Mouse (Mus musculus) ES-Bruce4 (cell line): ENCODE data around the gene Cyb5b.

ENCODE experiments used
- CTCF ChIP-seq: IDR thresholded peaks from one replicate; pipeline ENCODE4 v1.8.1; 2011; ENCODE audit warnings: low read depth, low read length
- POLR2A ChIP-seq: IDR thresholded peaks from one replicate; pipeline ENCODE4 v1.8.1; 2011; ENCODE audit warnings: low read length; ENCODE audit not compliant: insufficient read depth

DNA sequence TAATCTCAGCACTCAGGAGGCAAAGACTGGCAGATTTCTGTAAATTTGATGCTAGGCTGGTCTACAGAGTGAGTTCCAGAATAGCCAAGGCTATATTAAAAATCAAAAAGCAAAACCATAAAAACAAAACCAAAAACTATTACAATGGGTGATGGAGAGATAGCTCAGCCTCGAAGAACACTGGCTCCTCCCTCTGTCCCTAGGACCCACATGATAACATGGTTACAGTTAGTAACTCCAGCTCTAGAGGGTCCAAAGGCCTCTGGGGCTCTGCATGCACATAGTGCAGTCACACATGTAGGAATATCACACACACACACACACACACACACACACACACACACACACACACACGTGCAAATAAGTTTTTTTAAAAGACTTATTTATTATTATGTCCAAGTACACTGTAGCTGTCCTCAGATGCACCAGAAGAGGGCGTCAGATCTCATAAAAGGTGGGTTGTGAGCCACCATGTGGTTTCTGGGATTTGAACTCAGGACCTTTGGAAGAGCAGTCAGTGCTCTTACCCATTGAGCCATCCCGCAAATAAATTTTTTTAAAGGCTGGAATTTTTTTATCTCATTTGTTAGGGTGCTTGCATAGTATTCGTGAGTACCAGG is 40.5 kb upstream of the Cyb5b start:
- TF ChIP-seq CTCF = no peak
- no peak for TF ChIP-seq POLR2A
